ENCODE assay signal across 8 mouse cellular contexts in the genomic region with DNA sequence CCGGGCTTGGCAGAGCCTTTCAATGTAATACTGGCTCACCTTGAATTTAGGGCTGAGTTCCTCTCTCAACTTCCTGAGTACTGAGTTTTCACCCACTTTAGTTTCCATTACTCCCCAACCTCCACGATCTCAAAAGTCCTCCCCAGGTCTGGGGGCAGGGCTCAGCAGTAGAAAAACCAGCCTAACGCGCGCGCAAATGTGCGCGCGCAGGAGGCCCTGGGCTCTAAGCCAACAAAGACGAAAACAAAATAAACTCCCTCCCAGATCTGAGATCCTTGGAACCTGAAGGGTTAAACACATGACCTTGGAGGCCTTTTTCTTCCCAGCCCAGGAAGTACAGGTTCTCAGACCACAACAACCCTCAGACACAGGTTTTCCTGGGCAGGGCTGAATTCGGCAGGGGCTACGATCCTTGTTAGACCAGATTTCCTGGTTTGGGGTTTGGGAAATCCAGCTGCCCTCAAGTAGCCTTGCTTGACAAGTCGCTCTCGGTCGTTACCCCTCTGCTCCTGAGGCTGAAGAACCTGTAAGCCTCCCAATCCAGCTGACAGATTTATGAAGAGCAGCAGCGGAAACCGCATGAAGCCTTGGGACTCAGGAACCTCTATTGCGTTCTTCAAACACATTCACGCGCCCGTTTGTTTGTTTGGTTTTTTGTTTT. TPM values are rescaled to one million over a fixed set of nuclear protein-coding genes. Genes with fewer than 3 reads are reported as not detected.
A peak's percentile ranks its signal among the peaks of the same experiment; 100 is the strongest.
DNase-seq lines count a peak whose midpoint lies in the region; ATAC-seq and TF ChIP-seq lines count a peak whose summit lies in the region.
"Had no signal": no experiment of that assay in that cellular context is flagged by ENCODE, and none has a peak within 500 bp of the region (broad histone marks: within the 10 kb centered on the region; RNA-seq: fewer than 3 reads in every experiment).

No protein-coding gene starts in this region.

- H3K4me3 ChIP-seq in ES-E14 (ENCODE audit: insufficient read depth in 1 of 2, low read depth in 1 of 2, low read length in 2 of 2, poor library complexity in 1 of 2, severe bottlenecking in 1 of 2), result peak overlapping the region; percentile 52 to 61
- peak overlapping the region; percentile 21 to 40 for H3K4me3 ChIP-seq in heart, embryonic 14.5 days (ENCODE audit: control insufficient read depth in 1 of 2, insufficient read depth in 1 of 2, low read depth in 1 of 2, low read length in 2 of 2)
- H3K4me3 ChIP-seq: midbrain, embryonic 12.5 days had no signal

- DNase-seq in ES-E14 (ENCODE audit: low read depth, low spot score), result no peak
- DNase-seq in adrenal gland, adult 8-10 months, result peak; percentile 56
- DNase-seq in kidney, postnatal 25 days, result peak; percentile 71 to 78
- peak; percentile 30 to 58 for DNase-seq in thymus, adult 18-20 months
- no peak for DNase-seq in left cerebral cortex, adult 8-10 months (ENCODE audit: low spot score in 2 of 2)

- in situ Hi-C loops in ES-E14 (cut with MboI; ENCODE audit: low sequenced_read_pairs in 2 of 2, unreplicated experiment in 2 of 2), result no loop called here

- H3K9ac ChIP-seq in ES-E14 (ENCODE audit: insufficient read depth, low read depth, low read length, poor library complexity, severe bottlenecking), result peak overlapping the region; percentile 69; the same call in 1 of the 2 replicates
- H3K9ac ChIP-seq in heart, embryonic 14.5 days (ENCODE audit: low read length), result peak overlapping the region; percentile 64
- H3K9ac ChIP-seq: midbrain, embryonic 12.5 days had no signal

- peak overlapping the region; percentile 86 for H3K27ac ChIP-seq in ES-E14 (ENCODE audit: insufficient read depth, low read depth, low read length, poor library complexity, severe bottlenecking)
- H3K27ac ChIP-seq in heart, embryonic 14.5 days (replicated peaks in 1 of 2; ENCODE audit: control insufficient read depth in 1 of 2, insufficient read depth in 1 of 2, low read depth in 2 of 2, low read length in 2 of 2), result peak overlapping the region in 1 of 2 experiments; percentile 71; a peak in 2 of 4 replicates
- H3K27ac ChIP-seq: midbrain, embryonic 12.5 days had no signal

- no peaks in the 10 kb centered on the region for H3K27me3 ChIP-seq in heart, embryonic 14.5 days (ENCODE audit: control insufficient read depth, insufficient read depth, low read length)
- H3K27me3 ChIP-seq: midbrain, embryonic 12.5 days had no signal

- WGBS in heart, embryonic 14.5 days, result 32% methylated on average over 21 of the region's 21 CpGs

- peak overlapping the region; percentile 55 for H3K4me2 ChIP-seq in heart, embryonic 14.5 days (ENCODE audit: low read length)
- H3K4me2 ChIP-seq: midbrain, embryonic 12.5 days had no signal

- no peaks in the 10 kb centered on the region for H3K36me3 ChIP-seq in ES-E14 (ENCODE audit: control insufficient read depth, insufficient read depth, low read length, poor library complexity, severe bottlenecking)
- H3K36me3 ChIP-seq in heart, embryonic 14.5 days (ENCODE audit: control insufficient read depth, insufficient read depth, low read length), result no peaks in the 10 kb centered on the region
- H3K36me3 ChIP-seq: midbrain, embryonic 12.5 days had no signal

- no peak for ATAC-seq in heart, embryonic 14.5 days (ENCODE audit: insufficient number of reproducible peaks, insufficient read depth, low FRiP score, low read depth)
- peak; percentile 16; the same call in 1 of the 2 replicates for ATAC-seq in megakaryocyte progenitor cell, adult 5-6 weeks (replicated peaks; ENCODE audit: poor library complexity)

- no peaks in the 10 kb centered on the region for H3K9me3 ChIP-seq in ES-E14 (ENCODE audit: control insufficient read depth, insufficient read depth, low read depth, low read length)
- H3K9me3 ChIP-seq in heart, embryonic 14.5 days (ENCODE audit: control insufficient read depth, low read length), result no peaks in the 10 kb centered on the region
- H3K9me3 ChIP-seq: midbrain, embryonic 12.5 days had no signal

- peaks cover 5 to 6% of the 10 kb centered on the region in 2 experiments; a peak in 3 of 4 replicates for H3K4me1 ChIP-seq in ES-E14 (ENCODE audit: control insufficient read depth in 2 of 2, insufficient read depth in 2 of 2, low read length in 2 of 2, poor library complexity in 1 of 2)
- peaks cover 5 to 14% of the 10 kb centered on the region in 2 experiments; a peak in 3 of 4 replicates for H3K4me1 ChIP-seq in heart, embryonic 14.5 days (ENCODE audit: control insufficient read depth in 2 of 2, insufficient read depth in 2 of 2, low read length in 2 of 2)

TF ChIP-seq in ES-E14, 5 proteins besides CTCF, POLR2A, EP300 and RAD21:
- TF ChIP-seq MAFK (IDR thresholded peaks at IDR 0.05; ENCODE audit: insufficient read depth, low read depth, low read length), result no peak
- TF ChIP-seq ZNF384 (IDR thresholded peaks at IDR 0.05; ENCODE audit: low read depth, low read length), result no peak
- no peak for TF ChIP-seq ZC3H11A (IDR thresholded peaks at IDR 0.05; ENCODE audit: borderline replicate concordance, low read depth, low read length)
- TF ChIP-seq HCFC1 (IDR thresholded peaks at IDR 0.05; ENCODE audit: borderline replicate concordance, insufficient read depth, low read length), result no peak; the same call in 1 of the 2 replicates
- TF ChIP-seq CHD2 (IDR thresholded peaks at IDR 0.05; ENCODE audit: low read depth, low read length), result no peak

RNA-seq across cellular contexts. Expression of a gene that starts 45.6 kb away (rescaled TPM):
- total RNA-seq in ES-E14 (2012; rRNA removed), result 179 and 282 TPM in 2 replicates
- total RNA-seq in adrenal gland, adult 8-10 months (2022), result 100 to 1,000 TPM; 150 to 165 (median 155) TPM
- 426 and 448 TPM in 2 replicates for polyA plus RNA-seq in heart, embryonic 14.5 days (2014; fragmentation: Nextera tagmentation; extraction: Ambion mirVana)
- 166 and 175 TPM in 2 replicates for total RNA-seq in megakaryocyte progenitor cell, adult 5-6 weeks (2015)
- 189 and 199 TPM in 2 replicates for total RNA-seq in megakaryocyte progenitor cell, adult 5-6 weeks (2017)
- total RNA-seq in left cerebral cortex, adult 8-10 months (2022), result 100 to 1,000 TPM; 125 to 142 (median 132) TPM

Comparison
In these comparisons a context has a peak if more than half of its experiments do, and no peak if none do; other contexts are left out.
1. DNase-seq: peak in adrenal gland, adult 8-10 months (single experiment), kidney, postnatal 25 days (2 of 2) and thymus, adult 18-20 months (2 of 2); none in ES-E14 (single experiment) and left cerebral cortex, adult 8-10 months (0 of 2).